Mouse (Mus musculus) mouse embryonic stem cell (cell line): Measurements from ENCODE around the gene Cenpp.

Experiments
- in situ Hi-C, 2 experiments: fragments of 300-500 bp; cut with MboI; formaldehyde crosslinking; loops; 1 replicate in 1 of 2; 3 replicates in 1 of 2; pipeline ENCODE4 v1.14.3; 2019 to 2020; ENCODE audit warnings: low sequenced_read_pairs in 2 of 2, low pct_unique_long_range_greater_than_20kb in 1 of 2, mixed read lengths in 1 of 2; ENCODE audit not compliant: unreplicated experiment in 1 of 2

Cenpp gene

DNA sequence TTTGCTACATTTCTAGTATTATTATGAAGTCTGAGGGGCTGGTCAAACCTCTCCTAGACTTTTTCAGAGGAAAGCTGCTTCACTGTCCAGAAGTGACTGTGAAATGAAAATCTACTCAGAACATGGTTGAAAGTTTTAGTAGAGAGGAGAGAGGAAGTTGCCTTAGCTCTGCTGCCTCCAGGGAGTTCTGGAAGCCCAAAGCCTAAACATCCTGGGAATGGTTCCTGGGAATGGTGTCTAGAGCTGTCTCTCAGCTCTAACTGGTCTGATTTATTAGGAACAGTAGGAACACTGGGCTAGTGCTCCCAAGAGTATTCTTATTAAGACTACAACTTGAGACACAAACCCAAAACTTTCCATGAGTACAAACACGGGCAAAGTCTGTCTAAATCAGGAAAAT lies 106.1 kb downstream of the Cenpp start:
- in situ Hi-C loops, result no loop called here

DNA sequence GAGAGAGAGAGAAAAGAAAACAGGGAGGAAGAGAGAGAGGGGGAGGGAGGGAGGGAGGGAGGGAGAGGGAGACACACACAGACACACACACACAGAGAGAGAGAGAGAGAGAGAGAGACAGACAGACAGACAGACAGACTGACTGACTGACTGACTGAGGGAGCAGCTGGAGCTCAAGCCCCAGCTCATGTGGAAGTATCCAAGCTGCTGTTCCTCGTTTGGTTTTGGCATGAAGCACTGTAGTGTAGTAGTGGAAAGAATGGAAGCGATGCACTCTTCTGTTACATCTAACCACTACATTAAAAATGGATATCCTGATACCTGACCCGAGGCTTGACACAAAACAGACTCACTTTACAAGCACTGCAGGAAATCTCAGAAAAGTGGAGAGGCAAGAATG lies 106.9 kb downstream of the Cenpp start:
- in situ Hi-C loops, result no loop called here

GRCm38 (mm10) chr13:49544279-49544678 lies 108.3 kb downstream of the Cenpp start, which contains the start of gene Aspn:
Gene Aspn (plus strand): TSS chr13:49544443.
- in situ Hi-C loops, result no loop called here

GRCm38 (mm10) chr13:49538693-49539092 lies 113.9 kb downstream of the Cenpp start:
- in situ Hi-C loops, result no loop called here

DNA sequence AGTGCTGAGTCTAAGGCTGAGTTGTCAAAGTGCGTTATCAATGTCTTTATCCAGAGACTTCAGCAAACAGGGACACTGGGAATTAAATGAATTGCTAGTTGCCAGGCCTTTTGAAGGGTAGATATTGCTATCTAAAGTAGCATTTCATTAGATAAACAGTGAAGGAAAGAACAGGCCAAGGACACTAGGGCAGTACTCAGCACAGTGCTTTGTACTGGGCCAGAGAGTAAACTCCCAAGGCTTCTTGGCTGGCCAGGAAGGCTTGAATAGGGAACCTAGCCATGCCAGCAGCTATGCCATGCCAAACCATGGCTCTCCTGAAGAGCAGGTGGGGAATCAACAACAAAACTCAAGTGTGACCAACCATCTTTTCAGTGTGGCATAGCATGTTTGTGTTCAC lies 115.6 kb downstream of the Cenpp start:
- in situ Hi-C loops, result no loop called here

- in situ Hi-C loops, result no loop called here
These were observed 121.9 kb downstream of the Cenpp start for GRCm38 (mm10) chr13:49530636-49531035.

GRCm38 (mm10) chr13:49526235-49526634 lies 126.3 kb downstream of the Cenpp start:
- in situ Hi-C loops, result no loop called here

DNA sequence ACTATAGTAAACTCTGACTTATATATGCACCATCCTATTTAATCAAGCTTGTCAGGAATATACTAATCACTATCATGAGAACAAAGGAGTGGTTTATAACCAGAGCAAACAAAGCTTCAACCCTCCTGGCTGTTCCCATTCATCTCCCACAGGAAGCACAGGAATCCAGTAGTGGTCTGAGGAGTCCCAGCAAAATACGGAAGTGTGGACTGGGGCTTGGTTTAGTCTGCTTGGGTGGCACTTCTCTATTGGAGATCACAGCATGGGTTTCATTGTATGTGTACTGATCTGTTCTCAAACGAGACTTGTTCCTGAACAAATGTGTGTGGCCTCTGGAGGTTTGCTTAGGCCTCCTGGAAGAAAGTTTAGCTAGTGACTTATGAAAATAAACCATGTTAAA lies 133.8 kb downstream of the Cenpp start:
- in situ Hi-C loops, result no loop called here

DNA sequence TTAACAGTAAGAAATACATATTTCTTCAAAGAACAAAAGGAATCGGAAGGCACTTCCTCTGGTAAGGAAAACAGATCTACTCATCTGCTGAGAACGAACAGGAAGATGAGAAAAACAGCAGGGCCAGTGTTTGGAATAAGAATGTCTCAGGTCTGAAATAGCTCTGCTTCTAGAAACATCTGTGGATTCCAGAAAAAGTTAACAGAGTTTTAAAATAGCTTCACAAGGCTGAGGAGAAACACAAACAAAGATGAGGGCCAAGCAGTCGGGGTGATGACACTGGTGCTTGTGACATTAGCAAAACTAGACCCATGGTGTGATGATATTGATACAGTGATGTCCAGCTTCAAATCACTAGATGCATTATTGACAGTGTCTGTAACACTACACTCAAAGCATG lies 145.4 kb downstream of the Cenpp start:
- in situ Hi-C loops, result no loop called here

- in situ Hi-C loops, result no loop called here
These were observed 146.8 kb downstream of the Cenpp start for GRCm38 (mm10) chr13:49505776-49506175.

- in situ Hi-C loops, result no loop called here
These were observed 148.1 kb downstream of the Cenpp start, which contains the start of gene Ecm2 for GRCm38 (mm10) chr13:49504510-49504909. Gene Ecm2 (plus strand): TSS chr13:49504810.

DNA sequence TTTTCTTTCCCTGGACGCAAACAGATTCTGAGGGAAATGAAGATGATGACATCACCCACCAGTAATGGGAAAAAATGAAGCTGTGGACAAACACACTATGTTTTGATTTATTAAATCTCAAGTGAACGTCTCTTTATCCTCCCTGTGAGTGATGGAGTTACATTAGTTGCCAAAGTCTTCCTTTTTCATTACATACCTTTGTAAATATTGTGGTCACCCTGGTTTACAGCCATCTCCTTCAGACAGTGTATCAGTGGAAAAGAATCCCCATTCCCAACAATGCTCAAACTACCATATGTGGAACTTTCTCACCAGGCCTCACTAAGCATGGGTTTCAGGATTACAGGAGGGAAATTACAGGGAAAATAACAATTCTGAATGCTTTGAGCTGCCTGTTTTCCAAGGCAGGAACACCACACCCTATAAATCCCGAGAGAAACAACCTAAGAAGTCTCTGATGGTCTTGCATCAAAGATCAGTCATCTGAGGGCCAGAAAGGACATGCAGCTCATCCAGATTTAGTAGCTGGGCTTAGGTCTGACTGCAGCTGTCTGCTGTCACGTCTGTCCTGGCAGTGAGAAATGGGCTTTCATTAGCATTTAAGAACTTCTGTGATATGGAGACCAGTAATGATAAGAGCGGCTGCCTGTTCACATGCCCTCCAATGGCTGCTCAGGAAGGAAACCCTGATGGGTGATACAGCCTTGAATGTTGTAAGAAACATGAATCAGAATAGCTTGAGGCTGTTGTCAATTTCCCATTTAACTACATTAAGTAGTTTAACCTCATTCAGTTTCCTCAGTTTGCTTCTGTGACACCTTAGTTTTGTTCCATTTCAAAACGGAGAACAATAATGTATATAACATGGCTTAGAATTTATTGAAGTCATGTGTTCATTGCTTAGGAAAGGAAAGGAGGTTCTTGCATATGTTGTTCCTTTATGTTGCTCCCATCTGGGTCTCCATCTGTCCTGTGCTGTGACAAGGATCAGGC lies 159.9 kb downstream of the Cenpp start, which contains the start of gene Tes3-ps:
Gene Tes3-ps, plus strand, starts transcription at position 943 of the 993 bp plus-strand sequence.
- in situ Hi-C loops, result no loop called here

DNA sequence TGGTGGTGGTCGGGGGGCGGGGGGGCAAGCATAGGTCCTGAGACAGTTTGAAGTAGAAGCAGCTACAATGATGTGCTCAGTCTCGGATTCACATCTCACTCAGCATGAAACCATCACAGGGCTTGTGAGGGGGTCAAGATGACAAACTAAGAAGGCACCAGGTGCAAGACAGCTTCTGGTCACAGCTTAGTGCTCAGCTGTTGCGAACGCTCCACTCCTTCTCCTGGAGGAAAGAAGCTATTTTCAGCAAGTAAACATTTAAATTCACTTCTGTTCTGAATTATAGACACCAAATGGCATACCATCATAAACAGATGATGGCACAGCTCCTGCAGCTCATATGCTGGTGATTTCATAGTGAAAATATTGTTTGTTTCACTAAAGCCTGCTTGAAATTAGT lies 167.2 kb downstream of the Cenpp start:
- in situ Hi-C loops, result no loop called here

GRCm38 (mm10) chr13:49480551-49480950 lies 172.0 kb downstream of the Cenpp start:
- in situ Hi-C loops, result no loop called here

DNA sequence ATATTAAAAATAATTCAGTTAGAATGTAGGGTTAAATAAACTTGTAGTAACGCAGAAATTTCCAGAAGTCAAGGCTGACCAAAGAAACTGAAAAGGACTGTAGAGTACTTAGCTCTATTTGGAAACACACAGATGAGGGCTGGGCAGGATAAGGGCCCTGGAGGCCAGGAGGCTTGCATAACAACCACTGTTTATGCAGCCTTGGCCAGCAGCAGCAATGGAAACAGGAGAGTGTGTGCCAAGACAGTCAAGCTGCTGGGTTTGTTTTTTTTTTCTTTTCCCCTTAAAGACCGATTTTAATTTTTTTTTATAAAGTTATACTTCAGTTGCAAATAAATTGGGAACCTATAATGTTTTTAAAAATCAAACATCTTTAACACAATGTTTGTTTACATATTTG lies 172.5 kb downstream of the Cenpp start:
- in situ Hi-C loops, result no loop called here

- in situ Hi-C loops, result no loop called here
These were observed 173.2 kb downstream of the Cenpp start for GRCm38 (mm10) chr13:49479399-49479798.

DNA sequence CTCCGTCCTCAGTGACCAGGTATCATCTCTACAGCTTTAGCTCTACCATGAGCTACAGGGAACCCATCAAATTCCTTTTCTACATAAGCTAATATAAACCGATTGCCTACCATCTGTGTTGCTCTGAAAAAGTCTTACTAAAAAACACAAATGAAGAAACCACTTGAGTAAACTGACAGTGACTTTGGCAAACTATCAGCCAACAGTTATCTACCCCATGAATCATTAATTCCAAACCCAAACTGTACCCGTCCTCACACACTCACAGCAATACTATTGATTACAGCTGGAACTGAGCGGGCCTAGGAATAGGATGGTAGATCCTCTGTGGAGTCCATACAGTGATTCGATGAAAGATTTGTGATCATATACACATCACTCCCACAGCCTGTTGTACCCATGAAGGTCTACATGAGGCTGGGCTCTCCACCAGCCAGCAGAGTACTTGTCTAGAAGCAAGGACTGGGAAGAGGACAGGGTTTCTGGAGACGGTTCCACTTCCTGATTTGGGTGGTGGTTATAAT lies 173.7 kb downstream of the Cenpp start:
- in situ Hi-C loops, result no loop called here

GRCm38 (mm10) chr13:49477887-49478286 lies 174.7 kb downstream of the Cenpp start:
- in situ Hi-C loops, result no loop called here

GRCm38 (mm10) chr13:49472676-49473005 lies 179.9 kb downstream of the Cenpp start:
- in situ Hi-C loops, result no loop called here
